Mouse (Mus musculus): ENCODE data around the gene Hey2.

The Hey2 gene

DNA sequence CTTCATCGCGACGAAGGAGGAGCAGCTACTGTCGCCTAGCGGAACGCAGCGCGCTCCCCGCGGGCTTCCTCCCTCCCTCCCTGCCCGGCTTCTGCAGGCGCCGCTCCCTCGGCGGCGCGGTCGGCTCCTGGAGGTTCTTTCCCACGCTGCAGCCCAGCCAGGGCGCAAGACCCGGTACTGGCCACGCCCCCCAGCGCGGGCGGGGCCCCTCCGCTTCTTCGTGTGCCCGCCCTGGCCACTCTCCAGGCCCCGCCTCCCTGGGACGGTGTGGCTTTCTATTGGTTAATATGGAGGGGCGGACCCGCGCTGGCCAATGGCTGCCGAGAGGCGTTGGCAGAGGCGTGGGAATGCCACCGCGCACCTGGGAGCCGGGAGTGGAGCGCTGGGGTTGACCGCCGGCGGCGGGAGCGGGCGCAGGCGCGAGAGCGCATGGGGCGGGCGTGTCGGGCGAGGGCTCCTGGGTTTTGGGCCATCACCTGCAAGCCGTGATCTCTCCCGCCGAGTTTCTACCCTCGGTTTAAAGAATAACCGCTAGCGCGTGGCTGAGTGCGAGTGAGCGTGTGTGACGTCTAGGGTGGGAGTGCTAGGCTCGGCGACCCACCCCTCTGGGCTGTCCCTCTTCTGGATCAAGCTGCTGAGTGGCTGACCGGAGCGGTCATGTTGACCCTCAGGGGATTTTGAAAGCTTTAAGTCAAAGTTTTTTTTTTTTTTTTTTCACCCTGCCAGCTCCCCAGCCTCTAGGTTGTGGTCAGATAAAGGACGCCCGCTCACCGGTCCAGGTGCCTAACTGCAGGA lies at the start of gene Hey2:
Gene Hey2, minus strand, starts transcription at position 159 of the 795 bp plus-strand sequence.
- peak; percentile 97 for DNase-seq (ENCODE audit: low spot score)

DNA sequence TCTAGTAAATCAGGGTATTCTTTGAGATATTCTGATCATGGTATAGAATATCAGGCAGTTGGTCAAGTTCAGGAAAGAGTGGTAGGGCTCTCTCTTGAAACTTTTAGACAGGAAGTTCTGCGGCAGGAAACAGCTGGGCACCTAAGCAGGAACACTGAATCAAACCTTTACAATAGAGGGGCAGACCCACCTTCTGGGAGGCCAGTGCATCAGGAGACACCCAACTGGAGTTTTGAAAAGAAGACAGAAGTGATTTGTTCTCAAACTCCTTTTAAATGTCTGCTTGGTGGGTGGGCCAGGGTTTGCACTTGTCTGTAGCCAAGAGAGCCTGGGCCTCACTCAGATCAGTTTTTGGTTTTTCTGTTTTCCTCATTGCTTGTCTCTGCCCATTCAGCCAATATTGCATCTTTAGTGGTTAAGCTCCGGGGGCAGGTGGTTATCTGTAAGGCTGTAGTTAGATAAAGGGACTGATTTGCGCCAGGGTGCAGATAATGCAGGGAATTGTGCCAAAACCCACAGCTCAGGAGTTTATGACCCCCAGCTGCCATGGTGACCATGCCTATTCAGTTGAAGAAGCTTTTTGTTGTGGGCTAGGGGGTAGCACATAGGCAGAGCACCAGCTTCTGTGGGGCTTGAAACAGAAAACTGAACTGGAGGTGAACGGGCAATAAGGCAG lies 40.6 kb upstream of the Hey2 start:
- peak; percentile 22 for DNase-seq (ENCODE audit: low spot score)

DNA sequence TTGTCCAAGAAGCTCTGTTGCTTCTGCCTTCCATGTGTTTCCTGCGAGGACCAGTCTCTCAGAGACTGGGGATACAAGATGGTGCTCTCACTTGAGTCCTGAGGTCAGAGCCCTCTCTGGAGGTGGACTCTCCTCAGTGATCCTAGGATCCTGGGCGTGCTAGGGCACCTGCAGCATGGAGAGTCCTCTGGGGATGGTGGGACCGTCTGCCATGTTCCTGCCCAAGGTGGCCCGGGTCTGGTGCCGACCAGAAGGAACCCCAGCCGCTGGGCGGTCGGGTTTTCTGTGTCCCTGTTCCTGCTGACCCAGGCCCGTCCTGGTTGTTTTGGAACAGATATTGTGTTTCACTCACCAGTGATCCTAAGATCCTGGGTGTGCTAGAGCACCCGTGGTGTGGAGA lies 38.5 kb upstream of the Hey2 start:
- no peak for DNase-seq (ENCODE audit: low spot score)

DNA sequence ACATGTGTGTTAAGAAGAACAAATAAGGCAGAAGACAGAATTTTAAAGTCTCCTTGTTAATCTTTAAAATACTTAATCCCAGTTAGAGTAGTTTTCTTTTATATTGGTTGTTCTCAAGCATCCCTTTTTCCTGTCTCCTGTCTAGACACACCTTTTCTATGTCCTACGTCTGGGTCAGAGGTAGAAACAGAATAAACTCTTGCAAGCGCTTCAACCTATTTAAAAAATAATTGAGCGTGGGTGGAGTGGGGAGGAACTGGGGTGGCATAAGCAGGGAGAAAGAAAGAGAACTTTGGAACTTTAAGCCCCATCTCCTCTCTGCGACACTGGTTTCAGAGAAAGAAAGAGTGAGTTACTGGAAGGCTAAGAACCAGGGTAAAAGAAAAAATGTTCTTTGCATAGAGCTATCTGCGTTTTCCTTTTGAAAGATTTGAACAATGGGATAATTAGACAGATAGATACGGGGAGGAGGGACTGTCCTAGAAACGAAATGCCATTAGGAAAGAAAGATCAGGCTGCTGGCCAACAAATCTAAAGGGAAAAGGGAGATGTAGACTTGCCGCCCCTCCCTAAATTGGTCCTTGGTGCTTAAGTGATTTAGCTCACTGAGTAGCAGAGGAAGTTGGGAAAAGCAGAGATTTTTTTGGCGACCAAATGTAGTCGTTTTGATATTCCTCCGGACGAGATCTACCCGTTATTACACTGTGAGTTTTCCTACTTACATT lies 2.7 kb upstream of the Hey2 start:
- no peak for DNase-seq (ENCODE audit: low spot score)

DNA sequence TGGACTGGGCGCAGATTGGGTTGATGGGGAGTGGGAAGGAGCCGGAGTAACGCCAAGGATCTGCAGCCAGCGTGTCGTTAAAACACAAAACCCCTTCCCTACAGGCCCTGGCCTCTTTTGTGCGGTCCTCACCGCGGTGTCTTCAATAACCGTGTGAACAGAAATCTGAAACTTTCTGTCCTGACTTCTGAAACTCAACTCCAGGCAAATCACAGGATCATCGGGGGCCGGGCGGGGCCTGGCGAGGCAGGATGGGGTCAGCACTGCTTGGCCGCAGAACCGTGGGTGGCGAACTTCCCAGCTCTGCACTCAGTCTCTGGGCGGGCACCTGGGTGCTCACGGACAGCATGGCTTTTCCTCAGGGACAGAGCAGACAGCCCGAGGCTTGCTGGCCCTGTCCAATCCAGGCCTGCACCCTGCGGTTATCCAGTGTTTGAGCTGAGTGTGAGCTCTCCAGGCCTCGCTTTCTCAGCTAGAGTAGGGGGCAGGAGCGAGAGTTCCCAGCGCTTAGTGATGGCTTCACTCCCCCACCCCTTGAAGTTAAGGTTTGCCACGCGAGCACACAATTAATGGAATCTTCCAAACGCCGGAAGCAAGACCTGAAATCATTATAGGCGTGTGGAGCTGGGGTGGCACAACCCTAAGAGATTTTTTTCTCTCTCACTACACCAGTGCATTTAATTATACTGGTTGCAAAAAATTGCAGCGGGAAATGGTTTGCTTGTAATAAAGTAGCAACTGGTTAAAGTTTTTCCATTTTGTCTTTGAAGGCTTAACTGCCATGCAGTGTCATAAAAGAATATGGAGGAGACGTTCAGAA lies 1.8 kb upstream of the Hey2 start:
- peak; percentile 64 for DNase-seq (ENCODE audit: low spot score)

DNA sequence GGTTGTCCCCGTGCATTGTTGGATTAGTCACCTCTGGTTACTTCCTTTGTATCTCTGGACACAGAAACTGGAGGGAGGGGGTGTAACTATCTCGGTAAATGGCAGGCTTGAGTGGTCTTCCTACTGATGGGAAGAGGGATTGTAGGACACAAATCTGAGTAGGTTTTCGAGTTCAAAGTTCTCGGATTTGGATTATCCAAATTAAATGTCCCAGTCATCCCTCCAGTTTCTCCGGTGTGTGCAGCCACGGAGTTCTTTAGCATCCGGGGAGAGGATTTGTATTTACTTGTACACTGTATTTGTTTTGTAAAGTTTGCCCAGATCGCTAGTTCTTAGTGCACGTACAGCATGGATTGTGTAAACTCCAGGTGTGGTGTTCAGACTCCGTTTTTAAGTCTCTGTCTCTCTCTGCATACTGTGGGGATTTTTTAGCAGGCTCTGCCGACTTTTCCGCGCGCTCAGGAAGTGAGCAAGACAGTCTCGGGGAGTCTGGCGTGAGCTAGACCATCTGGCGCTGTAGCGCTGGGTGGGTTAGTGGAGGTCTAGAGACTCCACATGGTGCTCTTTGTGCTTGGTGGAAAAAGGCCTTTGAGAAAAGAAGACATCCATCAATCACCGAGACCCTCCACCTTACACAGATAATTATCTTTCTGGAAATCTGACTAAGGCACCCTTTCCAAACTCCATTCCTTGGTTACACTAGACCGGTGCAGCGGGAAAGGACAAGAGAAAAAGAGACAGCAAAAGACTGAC lies 1.0 kb upstream of the Hey2 start:
- peak; percentile 76 for DNase-seq (ENCODE audit: low spot score)

DNA sequence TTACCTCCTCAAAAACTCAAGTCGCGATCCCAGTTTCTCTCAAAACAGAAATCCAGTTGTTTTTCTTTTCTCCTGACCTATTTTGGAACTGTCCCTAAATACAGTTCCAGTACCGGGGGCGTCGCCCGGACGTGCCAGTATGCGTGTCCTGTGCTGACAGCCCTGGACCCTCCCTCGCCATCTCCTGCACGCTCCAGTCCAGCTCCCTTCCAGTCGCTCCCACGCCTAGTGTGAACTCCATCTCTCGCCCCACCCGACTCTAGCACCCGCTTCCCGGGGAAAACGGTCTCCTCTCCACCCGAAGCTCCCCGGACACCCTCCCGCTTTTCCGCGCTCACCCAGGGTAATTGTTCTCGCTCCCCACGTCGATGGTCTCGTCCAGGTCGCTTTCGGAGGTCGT lies 373 bp downstream of the Hey2 start:
- peak; percentile 45 for DNase-seq (ENCODE audit: low spot score)

DNA sequence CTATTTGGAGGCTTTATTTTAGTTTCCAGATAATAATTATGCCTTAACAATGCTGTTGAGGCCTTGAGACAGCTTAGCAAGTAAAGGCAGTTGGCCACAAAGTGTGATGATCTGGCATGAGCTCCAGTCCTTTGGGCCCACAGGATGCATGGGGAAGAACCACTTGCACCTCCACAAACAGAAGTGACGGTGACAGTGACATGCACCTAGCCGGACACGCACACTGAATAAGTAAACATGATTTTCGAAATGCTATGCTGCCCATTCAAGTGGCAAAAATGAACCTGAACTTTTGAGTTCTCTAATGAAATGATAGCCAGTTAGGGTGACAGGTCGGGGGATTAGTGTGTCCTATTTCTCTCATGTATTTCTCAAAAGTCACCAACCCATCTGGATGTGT lies 1.8 kb downstream of the Hey2 start:
- DNase-seq (ENCODE audit: low spot score): no peak

DNA sequence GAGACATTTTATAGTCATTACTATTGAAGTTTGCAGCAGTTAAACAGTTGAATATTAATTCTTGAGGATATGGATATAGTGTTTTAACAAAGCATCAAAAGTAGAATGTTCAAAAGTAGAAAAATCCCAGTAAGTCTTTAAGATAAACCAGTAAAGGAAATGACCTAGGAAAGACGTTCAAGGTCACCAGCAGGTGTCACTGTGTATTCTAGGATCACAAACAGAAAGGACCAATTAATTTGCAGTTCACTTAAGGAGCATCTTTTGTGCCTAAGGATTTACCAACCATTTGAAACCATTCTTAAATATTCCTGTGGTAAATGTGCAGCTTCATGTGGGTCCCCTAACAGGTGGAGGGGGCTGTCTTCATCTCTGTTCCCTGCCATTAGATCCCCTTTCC lies 4.4 kb downstream of the Hey2 start:
- DNase-seq (ENCODE audit: low spot score): peak; percentile 66

DNA sequence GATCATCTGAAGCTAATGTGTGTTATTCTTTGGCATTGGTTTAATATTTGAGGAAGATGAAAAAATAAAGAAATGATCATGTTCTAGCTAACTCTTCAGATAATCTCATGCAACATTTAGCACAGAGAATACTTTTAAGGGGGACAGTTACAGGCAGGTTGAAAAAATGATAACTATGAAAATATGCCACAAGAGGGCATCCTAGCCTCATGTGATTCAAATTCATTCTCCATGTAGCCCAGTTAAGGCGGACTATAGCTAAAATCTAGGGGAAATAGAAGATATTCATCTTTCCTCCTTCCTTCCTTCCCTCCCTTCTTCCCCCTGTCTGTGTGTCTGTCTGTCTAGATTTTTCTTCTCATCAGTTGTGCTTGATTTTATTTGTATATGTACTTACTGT lies 17.6 kb downstream of the Hey2 start:
- DNase-seq (ENCODE audit: low spot score): peak; percentile 41

DNA sequence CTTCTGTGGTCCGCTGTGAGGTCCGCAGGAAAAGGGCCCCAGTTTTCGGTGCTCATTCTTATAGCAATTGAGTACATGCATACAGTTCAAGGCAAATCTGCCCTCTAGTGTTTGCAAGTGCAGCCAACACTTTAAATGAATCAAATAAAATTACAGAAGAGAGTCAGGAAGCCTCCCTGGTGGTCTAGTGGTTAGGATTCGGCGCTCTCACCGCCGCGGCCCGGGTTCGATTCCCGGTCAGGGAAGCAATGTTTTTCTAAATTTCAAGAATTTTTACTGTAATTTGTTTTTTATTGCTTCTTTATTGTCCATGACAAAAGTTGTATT lies 31.7 kb downstream of the Hey2 start:
- peak; percentile 78 for DNase-seq (ENCODE audit: low spot score)

DNA sequence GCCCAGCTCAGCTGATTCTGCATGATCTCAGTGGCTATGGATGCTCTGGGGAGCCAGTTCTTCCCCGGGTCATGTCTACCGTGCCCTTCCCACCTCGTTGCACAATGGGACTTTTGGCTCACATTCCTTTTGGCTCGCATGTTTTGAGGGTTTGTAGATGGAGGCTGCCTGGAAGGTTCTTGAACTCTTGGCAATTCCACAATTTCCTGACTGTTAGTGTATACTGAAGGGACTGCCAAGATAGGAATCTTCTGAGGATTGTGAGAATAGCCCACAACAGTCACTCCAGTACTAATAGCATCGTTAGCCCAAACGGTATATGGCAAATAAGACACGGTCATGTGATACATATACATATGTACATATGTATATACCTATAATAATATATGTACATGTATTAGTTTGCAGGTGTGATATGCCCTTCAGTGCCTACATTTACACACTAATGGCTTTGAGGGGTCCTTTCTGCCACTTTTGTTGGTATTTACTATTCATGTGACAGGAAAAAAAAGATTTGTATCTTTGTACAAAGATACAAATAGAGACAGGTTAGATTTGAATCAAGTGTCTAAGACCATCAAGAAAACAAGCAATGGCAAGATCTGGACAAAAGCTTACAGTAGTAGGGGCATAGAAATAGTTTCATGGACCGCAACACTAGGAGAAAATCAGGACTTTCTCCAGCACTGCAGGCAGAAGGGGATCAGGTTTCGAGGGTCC lies 32.2 kb downstream of the Hey2 start:
- DNase-seq (ENCODE audit: low spot score): peak; percentile 6

DNA sequence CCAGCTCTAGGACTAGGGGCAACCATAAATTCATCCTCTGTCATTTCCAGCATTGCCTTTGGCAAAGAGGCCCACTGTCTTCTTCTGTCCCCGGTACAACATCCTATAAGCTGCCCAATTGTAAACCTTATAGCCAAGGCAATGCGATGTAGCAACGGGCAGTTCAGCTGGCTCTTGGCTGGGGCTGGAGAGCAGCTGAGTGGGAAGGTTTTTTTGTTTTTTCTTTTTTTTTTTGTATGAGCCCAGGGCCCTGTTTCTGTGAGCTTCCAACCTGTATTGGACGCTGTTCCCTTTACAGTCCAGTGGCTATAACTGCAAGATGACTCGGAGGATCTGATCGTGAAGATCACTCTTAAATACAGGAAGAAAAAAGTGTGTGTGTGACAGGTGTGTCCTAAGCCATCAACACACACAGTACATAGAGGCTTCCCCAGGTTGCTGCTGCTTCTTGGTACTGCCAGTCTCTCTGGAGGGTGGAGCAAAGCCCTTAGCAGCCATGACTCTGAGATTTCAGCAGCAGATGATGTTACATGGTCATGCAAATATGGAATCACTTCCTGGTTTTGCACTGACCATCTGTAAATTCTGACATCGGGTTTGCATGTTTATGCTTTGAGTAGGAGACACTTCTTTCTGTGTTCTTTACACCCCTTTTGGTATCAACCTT lies 38.9 kb downstream of the Hey2 start:
- no peak for DNase-seq (ENCODE audit: low spot score)

DNA sequence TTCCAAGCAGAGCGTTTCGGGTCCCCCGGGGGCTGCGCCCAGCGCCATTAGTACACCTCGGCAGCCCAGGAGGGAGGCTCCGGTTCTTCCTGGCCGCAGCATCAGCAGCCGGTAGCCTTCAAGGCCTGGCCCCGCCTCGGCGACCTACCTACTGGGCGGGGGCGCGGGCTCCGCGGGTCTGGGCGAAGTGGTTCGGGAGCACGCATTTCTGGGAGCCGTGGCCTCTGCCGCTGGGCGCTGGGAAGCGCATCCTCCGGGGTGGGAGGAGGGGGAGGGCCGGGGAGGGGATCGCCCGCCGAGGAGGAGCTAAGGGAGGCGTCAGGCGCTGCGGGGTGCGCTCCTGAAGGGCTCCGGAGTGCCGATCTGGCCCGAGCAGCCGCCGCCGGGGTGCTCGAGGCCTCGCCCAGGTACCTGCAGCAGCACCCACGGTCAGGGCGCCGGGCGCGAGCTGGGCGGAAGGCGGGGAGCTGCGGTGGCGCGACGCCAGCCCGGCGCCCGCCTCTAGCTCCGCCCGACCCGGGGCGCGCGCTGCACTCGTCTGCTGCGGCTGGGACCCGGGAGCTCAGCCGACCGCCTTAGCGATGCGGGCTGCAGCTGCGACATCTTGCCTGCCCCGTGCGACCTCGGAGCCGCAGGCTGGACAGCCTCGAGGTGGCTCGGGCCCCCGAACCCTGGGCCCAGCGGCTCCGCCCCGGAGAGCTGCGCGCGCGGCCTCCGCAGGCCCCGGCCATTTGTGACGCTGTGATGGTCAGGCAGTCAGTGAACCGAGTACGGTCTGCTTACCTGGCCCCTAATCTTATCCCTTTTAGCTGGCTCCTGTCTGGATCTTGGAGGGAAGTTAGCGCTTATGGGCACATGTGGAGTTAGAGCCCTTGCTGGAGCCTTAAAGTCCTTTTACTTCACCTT lies 39.7 kb downstream of the Hey2 start, which contains the start of gene Ncoa7:
Gene Ncoa7, minus strand, starts transcription at position 646 of the 906 bp plus-strand sequence.
- DNase-seq (ENCODE audit: low spot score): peak; percentile 84

DNA sequence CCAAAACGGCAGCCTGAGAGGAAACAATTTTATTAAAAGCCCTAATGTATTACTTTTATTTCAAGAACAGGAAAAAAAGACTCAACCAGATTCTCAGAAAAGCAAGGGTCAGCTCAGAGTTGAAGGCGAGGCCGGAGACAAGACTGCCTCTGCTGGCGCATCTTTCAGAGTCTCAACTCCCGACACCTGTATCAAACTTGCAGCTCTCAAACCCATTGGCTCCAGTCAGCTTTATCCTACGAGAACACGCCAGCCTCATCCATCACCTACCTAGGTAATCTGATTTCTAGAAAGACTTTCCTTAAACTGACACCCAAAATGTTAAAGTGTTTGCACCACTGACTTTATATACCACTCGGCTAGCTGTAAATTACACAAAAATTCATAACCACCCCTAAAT lies 40.6 kb downstream of the Hey2 start:
- DNase-seq (ENCODE audit: low spot score): peak; percentile 53

DNA sequence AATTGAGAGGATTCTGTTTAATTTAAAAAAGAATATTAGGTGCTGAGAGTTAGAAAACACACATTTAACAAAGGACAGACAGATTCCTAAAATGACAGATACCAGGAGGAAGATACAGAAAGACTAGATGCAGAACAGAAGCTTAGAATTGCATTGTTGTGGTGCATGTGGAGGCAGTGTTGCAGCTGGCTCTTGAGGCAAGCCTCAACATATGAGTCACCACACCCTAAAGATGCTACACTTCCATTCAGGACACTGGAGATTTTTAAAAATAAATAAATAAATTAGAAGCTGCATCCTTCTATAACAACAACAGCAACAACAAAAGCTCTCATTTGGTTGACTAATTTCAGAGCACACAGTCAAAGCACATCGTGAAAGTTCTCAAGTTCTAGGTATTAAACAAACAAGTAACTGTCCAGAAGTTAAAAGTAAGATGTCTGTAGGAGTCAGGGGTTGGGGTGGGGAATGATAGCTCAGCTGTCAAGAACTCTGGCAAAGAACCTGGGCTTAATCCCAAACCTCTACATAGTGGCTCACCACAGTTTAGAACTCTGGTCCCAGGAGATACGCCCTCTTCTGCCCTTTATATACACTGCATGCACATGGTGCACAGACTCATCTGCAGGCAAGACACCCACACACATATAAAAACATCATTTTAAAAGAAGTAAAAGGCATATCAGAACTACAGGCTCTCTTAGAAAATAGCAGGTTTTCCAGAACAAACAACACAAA lies 42.7 kb downstream of the Hey2 start:
- DNase-seq (ENCODE audit: low spot score): no peak

DNA sequence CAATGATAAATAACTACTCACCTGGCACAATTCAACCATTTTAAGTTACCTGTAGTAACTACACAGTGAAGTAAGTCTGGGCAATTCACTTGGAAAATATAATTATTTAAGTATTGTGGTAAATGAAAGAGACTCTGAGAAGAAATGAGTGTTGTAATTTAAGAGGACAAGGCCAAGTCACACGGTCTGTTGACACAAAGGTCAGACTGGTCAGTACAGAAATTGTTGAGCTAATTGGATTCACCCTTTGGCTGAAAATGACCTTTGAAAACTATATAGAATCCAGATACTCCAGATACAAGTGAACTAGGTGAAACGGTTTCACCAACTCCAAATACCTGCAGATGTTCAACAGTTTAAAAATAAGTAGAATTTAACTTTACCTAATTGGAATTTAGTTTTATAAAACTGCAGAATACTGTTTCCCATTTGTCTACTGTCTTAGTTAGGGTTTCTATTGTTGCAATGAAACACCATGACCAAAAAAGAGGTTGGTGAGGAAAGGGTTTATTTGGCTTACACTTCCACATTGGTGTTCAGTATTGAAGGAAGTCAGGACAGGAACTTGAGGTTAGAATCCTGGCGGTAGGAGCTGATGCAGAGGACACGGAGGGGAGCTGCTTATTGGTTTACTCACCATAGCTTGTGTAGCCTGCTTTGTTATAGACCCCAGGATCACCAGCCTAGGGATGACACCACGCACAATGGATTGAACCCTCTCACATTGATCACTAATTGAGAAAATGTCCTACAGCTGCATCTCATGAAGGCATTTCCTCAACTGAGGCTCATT lies 45.9 kb downstream of the Hey2 start:
- DNase-seq (ENCODE audit: low spot score): no peak

DNA sequence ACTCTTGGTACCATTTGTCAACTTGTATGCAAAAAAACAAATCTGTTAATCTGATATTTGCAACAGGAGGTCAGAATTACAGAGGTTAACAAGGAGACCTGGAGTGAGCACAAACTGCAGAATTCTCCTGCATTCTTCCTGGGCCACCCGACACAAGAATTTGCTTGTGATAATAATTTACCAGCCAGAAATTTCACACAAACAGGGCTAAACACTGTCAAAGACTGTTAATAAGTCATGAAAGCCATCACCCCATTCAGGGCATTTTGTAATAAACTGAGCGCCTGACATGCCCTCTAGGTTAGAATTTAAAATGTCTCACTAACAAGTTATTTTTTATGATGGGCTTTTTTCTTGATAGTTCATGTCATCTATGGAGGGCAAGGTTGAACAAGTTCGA lies 51.6 kb downstream of the Hey2 start:
- DNase-seq (ENCODE audit: low spot score): no peak

Data from embryo, embryonic 10 days (tissue).